Mouse (Mus musculus): ENCODE data around the gene Sell. TPM values are rescaled to one million over a fixed set of nuclear protein-coding genes. Genes with fewer than 3 reads are reported as not detected.

Gene Sell
- polyA plus RNA-seq, 1 experiment = 1.1 TPM

GRCm38 (mm10) chr1:164119892-164120776 lies 58.4 kb downstream of the Sell start:
- Histone ChIP-seq H3K4me3 (ENCODE audit: insufficient read depth, low read length) (no peak overlapping the region), H3K27ac (ENCODE audit: insufficient read depth, low read depth, low read length) (no peak overlapping the region), H3K4me1 (ENCODE audit: control insufficient read depth, insufficient read depth, low read length) (no peaks in the 10 kb centered on the region)
- no peak for TF ChIP-seq CTCF (IDR thresholded peaks at IDR 0.05; ENCODE audit: low read depth, low read length)
- TF ChIP-seq POLR2A (IDR thresholded peaks at IDR 0.05; ENCODE audit: borderline replicate concordance, low read depth, low read length) = no peak

- Histone ChIP-seq H3K4me1 (ENCODE audit: control insufficient read depth, insufficient read depth, low read length) (no peaks in the 10 kb centered on the region), H3K4me3 (ENCODE audit: insufficient read depth, low read length) (no peak overlapping the region), H3K27ac (ENCODE audit: insufficient read depth, low read depth, low read length) (no peak overlapping the region)
- TF ChIP-seq CTCF (IDR thresholded peaks at IDR 0.05; ENCODE audit: low read depth, low read length) = no peak
- no peak for TF ChIP-seq POLR2A (IDR thresholded peaks at IDR 0.05; ENCODE audit: borderline replicate concordance, low read depth, low read length)
These were observed 59.0 kb downstream of the Sell start for GRCm38 (mm10) chr1:164120777-164121158.

- no peak overlapping the region for H3K4me3 ChIP-seq (ENCODE audit: insufficient read depth, low read length)
- TF ChIP-seq POLR2A (IDR thresholded peaks at IDR 0.05; ENCODE audit: borderline replicate concordance, low read depth, low read length) (no peak), CTCF (IDR thresholded peaks at IDR 0.05; ENCODE audit: low read depth, low read length) (no peak)
- no peaks in the 10 kb centered on the region for H3K4me1 ChIP-seq (ENCODE audit: control insufficient read depth, insufficient read depth, low read length)
- no peak overlapping the region for H3K27ac ChIP-seq (ENCODE audit: insufficient read depth, low read depth, low read length)
These were observed 62.1 kb downstream of the Sell start for GRCm38 (mm10) chr1:164123836-164124235.

- Histone ChIP-seq H3K27ac (ENCODE audit: insufficient read depth, low read depth, low read length) (no peak overlapping the region), H3K4me1 (ENCODE audit: control insufficient read depth, insufficient read depth, low read length) (peaks cover 2% of the 10 kb centered on the region; the same call in 1 of the 2 replicates), H3K4me3 (ENCODE audit: insufficient read depth, low read length) (no peak overlapping the region)
- no peak for TF ChIP-seq CTCF (IDR thresholded peaks at IDR 0.05; ENCODE audit: low read depth, low read length)
- TF ChIP-seq POLR2A (IDR thresholded peaks at IDR 0.05; ENCODE audit: borderline replicate concordance, low read depth, low read length) = no peak
These were observed 68.2 kb downstream of the Sell start for GRCm38 (mm10) chr1:164130013-164130412.

- Histone ChIP-seq H3K4me3 (ENCODE audit: insufficient read depth, low read length) (no peak overlapping the region), H3K27ac (ENCODE audit: insufficient read depth, low read depth, low read length) (no peak overlapping the region), H3K4me1 (ENCODE audit: control insufficient read depth, insufficient read depth, low read length) (peaks cover 12% of the 10 kb centered on the region)
- TF ChIP-seq CTCF (IDR thresholded peaks at IDR 0.05; ENCODE audit: low read depth, low read length) (no peak), POLR2A (IDR thresholded peaks at IDR 0.05; ENCODE audit: borderline replicate concordance, low read depth, low read length) (no peak)
These were observed 70.8 kb downstream of the Sell start for GRCm38 (mm10) chr1:164132609-164133008.

Other genes starting within 250 kb of the Sell start
- 25.5 and 29.4 TPM in 2 replicates for gene Scyl3, start 132.9 kb upstream of the Sell start, polyA plus RNA-seq (2012; ENCODE audit: insufficient read depth, insufficient read length, missing spikeins)
- gene BC055324, start 67.2 kb upstream of the Sell start, polyA plus RNA-seq (2012; ENCODE audit: insufficient read depth, insufficient read length, missing spikeins) = 7.6 and 8.3 TPM in 2 replicates
- gene Mettl18, start 67.1 kb upstream of the Sell start, polyA plus RNA-seq (2012; ENCODE audit: insufficient read depth, insufficient read length, missing spikeins) = 4.4 and 4.7 TPM in 2 replicates
- not detected in 2 replicates for gene Sele, start 13.7 kb upstream of the Sell start, polyA plus RNA-seq (2012; ENCODE audit: insufficient read depth, insufficient read length, missing spikeins)
- gene Selp, start 53.3 kb downstream of the Sell start, polyA plus RNA-seq (2012; ENCODE audit: insufficient read depth, insufficient read length, missing spikeins) = not detected in 2 replicates
- gene F5, start 89.9 kb downstream of the Sell start, polyA plus RNA-seq (2012; ENCODE audit: insufficient read depth, insufficient read length, missing spikeins) = 0.09 and 0.15 TPM in 2 replicates
- gene Slc19a2, start 187.1 kb downstream of the Sell start, polyA plus RNA-seq (2012; ENCODE audit: insufficient read depth, insufficient read length, missing spikeins) = 6.7 and 7.3 TPM in 2 replicates
- 10.2 and 11.1 TPM in 2 replicates for gene Ccdc181, start 213.6 kb downstream of the Sell start, polyA plus RNA-seq (2012; ENCODE audit: insufficient read depth, insufficient read length, missing spikeins)
- gene Nme7, start 242.1 kb downstream of the Sell start, polyA plus RNA-seq (2012; ENCODE audit: insufficient read depth, insufficient read length, missing spikeins) = 15.7 and 16.0 TPM in 2 replicates
- 11.0 and 11.2 TPM in 2 replicates for gene Blzf1, start 245.5 kb downstream of the Sell start, polyA plus RNA-seq (2012; ENCODE audit: insufficient read depth, insufficient read length, missing spikeins)